ENCODE assay signal across 8 mouse cellular contexts in genomic region chr10:81292554-81293333, GRCm38 (mm10). TPM values are rescaled to one million over a fixed set of nuclear protein-coding genes. Genes with fewer than 3 reads are reported as not detected.
DNase-seq lines count a peak whose midpoint lies in the region; ATAC-seq and TF ChIP-seq lines count a peak whose summit lies in the region.

Gene Pip5k1c, plus strand, starts transcription at chr10:81292963.

- H3K4me3 ChIP-seq in forebrain, embryonic 10.5 days: peak within 1 kb of the TSS; percentile 84
- H3K4me3 ChIP-seq in heart, embryonic 15.5 days: peak within 1 kb of the TSS; percentile 71
- H3K4me3 ChIP-seq in liver, embryonic 14.5 days (ENCODE audit: insufficient read depth in 1 of 2, low read depth in 2 of 2, low read length in 2 of 2): peak within 1 kb of the TSS; percentile 80 to 81
- peak within 1 kb of the TSS; percentile 87 for H3K4me3 ChIP-seq in neural tube, embryonic 11.5 days (ENCODE audit: low read depth, low read length)
- H3K4me3 ChIP-seq in stomach, postnatal 0 days (ENCODE audit: low read depth, low read length): peak within 1 kb of the TSS; percentile 73

- peak within 1 kb of the TSS; percentile 93 for H3K4me2 ChIP-seq in heart, embryonic 15.5 days
- H3K4me2 ChIP-seq in liver, embryonic 14.5 days (ENCODE audit: low read depth): peak within 1 kb of the TSS; percentile 92
- H3K4me2 ChIP-seq in neural tube, embryonic 11.5 days (ENCODE audit: low read depth): peak within 1 kb of the TSS; percentile 94
- peak within 1 kb of the TSS; percentile 93 for H3K4me2 ChIP-seq in stomach, postnatal 0 days (replicated peaks; ENCODE audit: low read depth)

- peak; percentile 95 for TF ChIP-seq CTCF in liver, embryonic 14.5 days (IDR thresholded peaks at IDR 0.05; ENCODE audit: low read depth)
- TF ChIP-seq CTCF in stomach, postnatal 0 days (IDR thresholded peaks at IDR 0.05; ENCODE audit: low read depth): peak; percentile 92

- H3K27ac ChIP-seq in forebrain, embryonic 10.5 days: peak within 1 kb of the TSS; percentile 93
- peak within 1 kb of the TSS; percentile 88 for H3K27ac ChIP-seq in heart, embryonic 15.5 days
- peak within 1 kb of the TSS; percentile 70 for H3K27ac ChIP-seq in liver, embryonic 14.5 days
- H3K27ac ChIP-seq in neural tube, embryonic 11.5 days (ENCODE audit: low read depth, low read length): peak within 1 kb of the TSS; percentile 82
- H3K27ac ChIP-seq in stomach, postnatal 0 days (replicated peaks): peak within 1 kb of the TSS; percentile 94

- under 1% methylated on average over 80 of the region's 80 CpGs for WGBS in forebrain, embryonic 10.5 days
- WGBS in heart, embryonic 15.5 days: under 1% methylated on average over 78 of the region's 80 CpGs
- WGBS in liver, embryonic 14.5 days (ENCODE audit: insufficient replicate concordance): under 1% methylated on average over 59 of the region's 80 CpGs
- under 1% methylated on average over 65 of the region's 80 CpGs for WGBS in neural tube, embryonic 11.5 days
- under 1% methylated on average over 50 of the region's 80 CpGs for WGBS in stomach, postnatal 0 days

- ATAC-seq in heart, embryonic 15.5 days (replicated peaks; ENCODE audit: insufficient number of reproducible peaks, insufficient read depth, low FRiP score, low read depth): peak; percentile 95
- ATAC-seq in liver, embryonic 14.5 days (ENCODE audit: insufficient read depth): peak; percentile 94
- peak; percentile 93 for ATAC-seq in neural tube, embryonic 11.5 days (ENCODE audit: insufficient read depth, low FRiP score, low TSS enrichment)
- peak; percentile 92 for ATAC-seq in stomach, postnatal 0 days (ENCODE audit: low FRiP score, low TSS enrichment)

- no peak for TF ChIP-seq EP300 in liver, embryonic 14.5 days (IDR thresholded peaks at IDR 0.05; ENCODE audit: low read depth)
- no peak for TF ChIP-seq EP300 in stomach, postnatal 0 days (optimal IDR thresholded peaks at IDR 0.05)

- peaks cover 61% of the 10 kb centered on the region for H3K4me1 ChIP-seq in forebrain, embryonic 10.5 days
- H3K4me1 ChIP-seq in heart, embryonic 15.5 days (replicated peaks): peaks cover 49% of the 10 kb centered on the region
- peaks cover 14 to 30% of the 10 kb centered on the region in 2 experiments for H3K4me1 ChIP-seq in liver, embryonic 14.5 days (replicated peaks; ENCODE audit: control insufficient read depth in 2 of 2, insufficient read depth in 2 of 2, low read length in 1 of 2)
- peaks cover 12% of the 10 kb centered on the region for H3K4me1 ChIP-seq in neural tube, embryonic 11.5 days (ENCODE audit: control insufficient read depth, insufficient read depth, low read length)
- H3K4me1 ChIP-seq in stomach, postnatal 0 days (replicated peaks; ENCODE audit: control insufficient read depth, insufficient read depth): peaks cover 7% of the 10 kb centered on the region

- H3K27me3 ChIP-seq in forebrain, embryonic 10.5 days (ENCODE audit: poor library complexity, severe bottlenecking): peaks cover 41% of the 10 kb centered on the region
- peaks cover 28% of the 10 kb centered on the region for H3K27me3 ChIP-seq in heart, embryonic 15.5 days
- no peaks in the 10 kb centered on the region; the same call in 1 of the 2 replicates for H3K27me3 ChIP-seq in liver, embryonic 14.5 days (ENCODE audit: control insufficient read depth, insufficient read depth, low read length)
- peaks cover 19% of the 10 kb centered on the region for H3K27me3 ChIP-seq in neural tube, embryonic 11.5 days (ENCODE audit: control insufficient read depth, insufficient read depth, low read length)
- no peaks in the 10 kb centered on the region for H3K27me3 ChIP-seq in stomach, postnatal 0 days (ENCODE audit: control insufficient read depth, insufficient read depth, low read length)

- H3K9me3 ChIP-seq in forebrain, embryonic 10.5 days: no peaks in the 10 kb centered on the region
- no peaks in the 10 kb centered on the region for H3K9me3 ChIP-seq in heart, embryonic 15.5 days (replicated peaks)
- H3K9me3 ChIP-seq in liver, embryonic 14.5 days (ENCODE audit: control insufficient read depth, low read length): no peaks in the 10 kb centered on the region
- no peaks in the 10 kb centered on the region for H3K9me3 ChIP-seq in neural tube, embryonic 11.5 days (ENCODE audit: control insufficient read depth, low read length)
- H3K9me3 ChIP-seq in stomach, postnatal 0 days (ENCODE audit: control insufficient read depth, low read length): no peaks in the 10 kb centered on the region

- peaks cover 23% of the 10 kb centered on the region for H3K36me3 ChIP-seq in forebrain, embryonic 10.5 days (replicated peaks)
- H3K36me3 ChIP-seq in heart, embryonic 15.5 days: no peaks in the 10 kb centered on the region
- H3K36me3 ChIP-seq in liver, embryonic 14.5 days (replicated peaks; ENCODE audit: control insufficient read depth, insufficient read depth, low read depth): no peaks in the 10 kb centered on the region
- H3K36me3 ChIP-seq in neural tube, embryonic 11.5 days (ENCODE audit: control insufficient read depth, insufficient read depth, low read length): no peaks in the 10 kb centered on the region
- no peaks in the 10 kb centered on the region for H3K36me3 ChIP-seq in stomach, postnatal 0 days (ENCODE audit: control insufficient read depth, insufficient read depth, low read length)

- peak; percentile 99 for DNase-seq in CD8-positive naive resting alpha-beta T cell, adult 2 months (ENCODE audit: low read depth in 2 of 2, low spot score in 2 of 2)
- DNase-seq in c-Kit-positive CD71-negative TER-119-negative erythroid progenitor cells, embryonic 14.5 days (ENCODE audit: low read depth): peak; percentile 100
- DNase-seq in forebrain, embryonic 10.5 days (ENCODE audit: extremely low spot score, low spot score): peak; percentile 99
- peak; percentile 99 to 100 for DNase-seq in kidney, postnatal 25 days
- peak; percentile 99 to 100 (median 100) for DNase-seq in liver, embryonic 14.5 days (ENCODE audit: low read depth in 3 of 3, low spot score in 3 of 3)
- DNase-seq in neural tube, embryonic 11.5 days (ENCODE audit: low spot score): peak; percentile 100
- DNase-seq in stomach, postnatal 0 days (ENCODE audit: low spot score): peak; percentile 100

- H3K9ac ChIP-seq in heart, embryonic 15.5 days: peak within 1 kb of the TSS; percentile 87
- H3K9ac ChIP-seq in liver, embryonic 14.5 days (replicated peaks): peak within 1 kb of the TSS; percentile 79
- H3K9ac ChIP-seq in neural tube, embryonic 11.5 days (ENCODE audit: low read length): peak within 1 kb of the TSS; percentile 87
- peak within 1 kb of the TSS; percentile 86 for H3K9ac ChIP-seq in stomach, postnatal 0 days (ENCODE audit: low read length)

RNA-seq across cellular contexts. Expression of gene Pip5k1c, which starts in this region (rescaled TPM):
- polyA plus RNA-seq in forebrain, embryonic 10.5 days (2016; fragmentation: Nextera tagmentation; extraction: Ambion mirVana): 60.6 and 62.1 TPM in 2 replicates
- polyA plus RNA-seq in heart, embryonic 15.5 days (2015; fragmentation: Nextera tagmentation; extraction: Ambion mirVana): 26.2 and 38.2 TPM in 2 replicates
- polyA plus RNA-seq in liver, embryonic 14.5 days (2012; rRNA removed): 12.8 and 13.1 TPM in 2 replicates
- polyA plus RNA-seq in liver, embryonic 14.5 days (2014; fragmentation: Nextera tagmentation; extraction: Ambion mirVana): 10.5 and 12.5 TPM in 2 replicates
- polyA plus RNA-seq in neural tube, embryonic 11.5 days (2014; fragmentation: Nextera tagmentation; extraction: Ambion mirVana): 64.6 and 65.8 TPM in 2 replicates
- 19.1 and 21.1 TPM in 2 replicates for polyA plus RNA-seq in stomach, postnatal 0 days (2015; fragmentation: Nextera tagmentation; extraction: Ambion mirVana)

Comparison
In these comparisons a context has a peak if more than half of its experiments do, and no peak if none do; other contexts are left out.
1. Peak in every context shown above with its lines: DNase-seq, ATAC-seq, H3K4me3 ChIP-seq and H3K27ac ChIP-seq.